Comparison of ENCODE assay signal across 15 mouse cellular contexts in the genomic region with DNA sequence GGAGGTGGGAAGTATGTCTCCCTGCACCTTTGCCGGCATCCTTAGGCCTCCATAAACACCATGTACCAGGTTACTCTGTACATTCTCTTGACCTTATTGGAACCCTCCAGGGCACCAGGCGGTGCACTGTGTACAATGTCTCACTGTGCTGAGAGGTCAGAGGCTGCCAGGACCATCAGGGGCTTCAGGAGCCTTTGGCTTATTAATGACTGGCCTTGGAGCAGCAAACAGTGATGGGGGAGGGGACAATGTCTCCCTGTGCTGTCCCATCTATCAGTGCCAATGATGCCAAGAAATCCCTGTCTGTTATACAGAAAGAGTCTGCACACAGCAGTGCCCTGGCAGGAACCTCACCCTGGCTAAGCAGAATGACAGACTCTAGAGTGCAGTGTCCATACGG.
DNase-seq lines count a peak whose midpoint lies in the region; ATAC-seq lines count a peak whose summit lies in the region.
"Had no signal": no experiment of that assay in that cellular context is flagged by ENCODE, and none has a peak within 500 bp of the region (broad histone marks: within the 10 kb centered on the region; RNA-seq: fewer than 3 reads in every experiment).

No protein-coding gene starts in this region.

- peak; percentile 6 for DNase-seq in hindbrain, embryonic 11.5 days (ENCODE audit: low spot score)
- no peak for DNase-seq in hindbrain, embryonic 10.5 days (ENCODE audit: low spot score)
- peak; percentile 33 to 46 for DNase-seq in cerebellum, postnatal 25 days
- DNase-seq in right cerebral cortex, adult 18-20 months, result no peak
- DNase-seq in heart, adult 9 months (ENCODE audit: low spot score in 2 of 2), result no peak
- DNase-seq: kidney, postnatal 4 days; lung, postnatal 4 days; retina, postnatal 1 day; thymus, postnatal 25 days had no signal

- H3K36me3 ChIP-seq in hindbrain, embryonic 11.5 days (ENCODE audit: control insufficient read depth, insufficient read depth, low read length), result peaks cover 11% of the 10 kb centered on the region; the same call in 1 of the 2 replicates
- peaks cover 94% of the 10 kb centered on the region for H3K36me3 ChIP-seq in hindbrain, embryonic 10.5 days
- H3K36me3 ChIP-seq in midbrain, embryonic 16.5 days (ENCODE audit: control insufficient read depth, insufficient read depth, low read length), result peaks cover 18% of the 10 kb centered on the region
- peaks cover 12% of the 10 kb centered on the region; the same call in 1 of the 2 replicates for H3K36me3 ChIP-seq in midbrain, embryonic 15.5 days (replicated peaks)

- 0 out of 2 replicates have a peak overlapping the region, but pooled peaks have one; percentile 30 for H3K27ac ChIP-seq in hindbrain, embryonic 11.5 days (ENCODE audit: low read depth, low read length)
- no peak overlapping the region for H3K27ac ChIP-seq in hindbrain, embryonic 10.5 days
- H3K27ac ChIP-seq in midbrain, embryonic 16.5 days (ENCODE audit: low read length), result no peak overlapping the region
- no peak overlapping the region for H3K27ac ChIP-seq in midbrain, embryonic 15.5 days
- H3K27ac ChIP-seq: embryonic facial prominence, embryonic 10.5 days; forebrain, embryonic 15.5 days had no signal

- H3K27me3 ChIP-seq in hindbrain, embryonic 11.5 days (ENCODE audit: control insufficient read depth, insufficient read depth, low read length), result no peaks in the 10 kb centered on the region
- no peaks in the 10 kb centered on the region for H3K27me3 ChIP-seq in hindbrain, embryonic 10.5 days (ENCODE audit: insufficient read depth, poor library complexity, severe bottlenecking)
- no peaks in the 10 kb centered on the region for H3K27me3 ChIP-seq in midbrain, embryonic 16.5 days (ENCODE audit: control insufficient read depth, insufficient read depth, low read depth, low read length)
- H3K27me3 ChIP-seq in midbrain, embryonic 15.5 days (replicated peaks), result no peaks in the 10 kb centered on the region
- H3K27me3 ChIP-seq: forebrain, embryonic 15.5 days had no signal

- H3K9ac ChIP-seq in hindbrain, embryonic 11.5 days (ENCODE audit: low read depth, low read length), result no peak overlapping the region
- H3K9ac ChIP-seq in midbrain, embryonic 16.5 days (ENCODE audit: low read depth, low read length), result 0 out of 2 replicates have a peak overlapping the region, but pooled peaks have one; percentile 20
- H3K9ac ChIP-seq in midbrain, embryonic 15.5 days, result no peak overlapping the region
- H3K9ac ChIP-seq: forebrain, embryonic 15.5 days had no signal

- H3K9me3 ChIP-seq in hindbrain, embryonic 11.5 days (ENCODE audit: control insufficient read depth, low read length), result no peaks in the 10 kb centered on the region
- no peaks in the 10 kb centered on the region for H3K9me3 ChIP-seq in hindbrain, embryonic 10.5 days
- H3K9me3 ChIP-seq in midbrain, embryonic 16.5 days (replicated peaks; ENCODE audit: control insufficient read depth, low read length, poor library complexity, severe bottlenecking), result no peaks in the 10 kb centered on the region
- H3K9me3 ChIP-seq in midbrain, embryonic 15.5 days, result no peaks in the 10 kb centered on the region
- H3K9me3 ChIP-seq: embryonic facial prominence, embryonic 10.5 days; forebrain, embryonic 15.5 days had no signal

- no peaks in the 10 kb centered on the region for H3K4me1 ChIP-seq in hindbrain, embryonic 11.5 days (replicated peaks; ENCODE audit: control insufficient read depth, insufficient read depth, low read length)
- H3K4me1 ChIP-seq in hindbrain, embryonic 10.5 days (replicated peaks), result peaks cover 4% of the 10 kb centered on the region; the same call in 1 of the 2 replicates
- peaks cover 4% of the 10 kb centered on the region; the same call in 1 of the 2 replicates for H3K4me1 ChIP-seq in midbrain, embryonic 16.5 days (ENCODE audit: control insufficient read depth, insufficient read depth, low read length)
- no peaks in the 10 kb centered on the region for H3K4me1 ChIP-seq in midbrain, embryonic 15.5 days
- H3K4me1 ChIP-seq: embryonic facial prominence, embryonic 10.5 days; forebrain, embryonic 15.5 days had no signal

- 84% methylated on average over 3 of the region's 3 CpGs for WGBS in hindbrain, embryonic 11.5 days
- WGBS in hindbrain, embryonic 10.5 days, result 88% methylated on average over 3 of the region's 3 CpGs
- 76% methylated on average over 3 of the region's 3 CpGs for WGBS in midbrain, embryonic 16.5 days
- 79% methylated on average over 3 of the region's 3 CpGs for WGBS in midbrain, embryonic 15.5 days

- no peak overlapping the region for H3K4me2 ChIP-seq in hindbrain, embryonic 11.5 days (replicated peaks; ENCODE audit: low read depth, low read length)
- H3K4me2 ChIP-seq in midbrain, embryonic 16.5 days (ENCODE audit: low read length), result no peak overlapping the region
- H3K4me2 ChIP-seq in midbrain, embryonic 15.5 days, result no peak overlapping the region
- H3K4me2 ChIP-seq: forebrain, embryonic 15.5 days; heart, embryonic 11.5 days had no signal

- no peak for ATAC-seq in hindbrain, embryonic 11.5 days (ENCODE audit: low FRiP score)
- no peak for ATAC-seq in midbrain, embryonic 16.5 days
- ATAC-seq in midbrain, embryonic 15.5 days (replicated peaks), result no peak
- ATAC-seq: forebrain, embryonic 15.5 days; intestine, postnatal 0 days had no signal

- H3K4me3 ChIP-seq in hindbrain, embryonic 11.5 days (ENCODE audit: low read depth, low read length), result no peak overlapping the region
- no peak overlapping the region for H3K4me3 ChIP-seq in hindbrain, embryonic 10.5 days
- H3K4me3 ChIP-seq in midbrain, embryonic 16.5 days (ENCODE audit: low read depth, low read length), result no peak overlapping the region
- H3K4me3 ChIP-seq in midbrain, embryonic 15.5 days, result no peak overlapping the region
- H3K4me3 ChIP-seq: embryonic facial prominence, embryonic 10.5 days; forebrain, embryonic 15.5 days had no signal

Comparison
In these comparisons a context has a peak if more than half of its experiments do, and no peak if none do; other contexts are left out.
1. DNase-seq: peak in hindbrain, embryonic 11.5 days (single experiment) and cerebellum, postnatal 25 days (2 of 2); none in hindbrain, embryonic 10.5 days (single experiment), right cerebral cortex, adult 18-20 months (single experiment) and heart, adult 9 months (0 of 2).